Mouse (Mus musculus) brain, embryonic 14.5 days (tissue): Measurements from ENCODE around the gene Ppfia2.

Experiments used
- CTCF ChIP-seq: fragments of 200-500 bp; IDR thresholded peaks from 2 replicates; pipeline ENCODE4 v1.5.1; 2012; ENCODE audit warnings: inconsistent platforms, mild to moderate bottlenecking, moderate library complexity, borderline replicate concordance; ENCODE audit not compliant: insufficient read depth, insufficient read length; ENCODE audit errors: extremely low read depth
- POLR2A ChIP-seq: fragments of 200-500 bp; IDR thresholded peaks from 2 replicates; pipeline ENCODE4 v1.6.1; 2012; ENCODE audit warnings: mild to moderate bottlenecking, inconsistent platforms, borderline replicate concordance; ENCODE audit not compliant: poor library complexity, insufficient read depth, insufficient read length, severe bottlenecking; ENCODE audit errors: extremely low read depth

GRCm38 (mm10) chr10:106896351-106896750 is 426.2 kb downstream of the Ppfia2 start:
- TF ChIP-seq CTCF (no peak), POLR2A (no peak)
